Mouse (Mus musculus): ENCODE measurements around the gene Lrrc42. TPM values are rescaled to one million over a fixed set of nuclear protein-coding genes. Genes with fewer than 3 reads are reported as not detected.

Lrrc42 gene
- polyA plus RNA-seq, 1 experiment, result not detected

DNA sequence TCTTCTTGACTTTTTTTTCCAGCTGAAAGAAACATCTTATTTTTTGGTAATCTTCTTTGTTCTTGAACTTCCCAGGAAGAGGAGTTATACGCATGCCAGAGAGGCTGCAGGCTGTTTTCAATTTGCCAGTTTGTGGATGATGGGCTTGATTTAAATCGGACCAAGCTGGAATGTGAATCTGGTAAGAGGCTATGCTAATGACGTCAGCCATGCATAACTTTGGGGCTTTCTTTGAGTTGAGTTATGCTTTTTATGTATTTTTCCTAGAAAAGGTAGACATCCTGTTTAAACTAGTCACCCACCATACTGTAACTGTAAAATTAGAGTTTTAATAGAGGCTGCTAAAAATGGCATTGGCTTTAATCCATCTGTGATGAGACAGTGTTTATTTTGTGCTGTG lies 67.6 kb downstream of the Lrrc42 start:
- H3K27ac ChIP-seq (ENCODE audit: insufficient read depth, low read depth, low read length), result no peak overlapping the region
- TF ChIP-seq POLR2A (IDR thresholded peaks at IDR 0.05; ENCODE audit: insufficient read depth, low read depth, low read length) (no peak), CTCF (IDR thresholded peaks at IDR 0.05; ENCODE audit: insufficient read depth, low read depth, low read length) (no peak)
- H3K4me3 ChIP-seq (ENCODE audit: insufficient read depth, low read depth, low read length), result no peak overlapping the region
- peaks cover 3% of the 10 kb centered on the region; the same call in 1 of the 2 replicates for H3K4me1 ChIP-seq (ENCODE audit: control insufficient read depth, insufficient read depth, low read length)
- WGBS, result 41% methylated on average over 3 of the region's 3 CpGs

Other genes starting within 250 kb of the Lrrc42 start
- gene Mrpl37, start 186.7 kb downstream of the Lrrc42 start, polyA plus RNA-seq (2012; ENCODE audit: insufficient read depth, insufficient read length, low replicate concordance, missing spikeins), result not detected in 2 replicates
- not detected in 2 replicates for gene Cyb5rl, start 186.5 kb downstream of the Lrrc42 start, polyA plus RNA-seq (2012; ENCODE audit: insufficient read depth, insufficient read length, low replicate concordance, missing spikeins)
- gene Cdcp2, start 156.6 kb downstream of the Lrrc42 start, polyA plus RNA-seq (2012; ENCODE audit: insufficient read depth, insufficient read length, low replicate concordance, missing spikeins), result not detected in 2 replicates
- not detected in 2 replicates for gene Tmem59, start 75.1 kb downstream of the Lrrc42 start, polyA plus RNA-seq (2012; ENCODE audit: insufficient read depth, insufficient read length, low replicate concordance, missing spikeins)
- gene Tceanc2, start 74.4 kb downstream of the Lrrc42 start, polyA plus RNA-seq (2012; ENCODE audit: insufficient read depth, insufficient read length, low replicate concordance, missing spikeins), result not detected in 2 replicates
- not detected in 2 replicates for gene Ldlrad1, start 44.4 kb downstream of the Lrrc42 start, polyA plus RNA-seq (2012; ENCODE audit: insufficient read depth, insufficient read length, low replicate concordance, missing spikeins)
- gene Hspb11, start 61 bp upstream of the Lrrc42 start, polyA plus RNA-seq (2012; ENCODE audit: insufficient read depth, insufficient read length, low replicate concordance, missing spikeins), result not detected in 2 replicates
- not detected in 2 replicates for gene Dio1, start 53.6 kb upstream of the Lrrc42 start, polyA plus RNA-seq (2012; ENCODE audit: insufficient read depth, insufficient read length, low replicate concordance, missing spikeins)
- gene Yipf1, start 60.8 kb upstream of the Lrrc42 start, polyA plus RNA-seq (2012; ENCODE audit: insufficient read depth, insufficient read length, low replicate concordance, missing spikeins), result not detected in 2 replicates
- gene Ndc1, start 114.3 kb upstream of the Lrrc42 start, polyA plus RNA-seq (2012; ENCODE audit: insufficient read depth, insufficient read length, low replicate concordance, missing spikeins), result not detected in 2 replicates
- gene Glis1, start 181.1 kb upstream of the Lrrc42 start, polyA plus RNA-seq (2012; ENCODE audit: insufficient read depth, insufficient read length, low replicate concordance, missing spikeins), result not detected in 2 replicates